In the genomic region with DNA sequence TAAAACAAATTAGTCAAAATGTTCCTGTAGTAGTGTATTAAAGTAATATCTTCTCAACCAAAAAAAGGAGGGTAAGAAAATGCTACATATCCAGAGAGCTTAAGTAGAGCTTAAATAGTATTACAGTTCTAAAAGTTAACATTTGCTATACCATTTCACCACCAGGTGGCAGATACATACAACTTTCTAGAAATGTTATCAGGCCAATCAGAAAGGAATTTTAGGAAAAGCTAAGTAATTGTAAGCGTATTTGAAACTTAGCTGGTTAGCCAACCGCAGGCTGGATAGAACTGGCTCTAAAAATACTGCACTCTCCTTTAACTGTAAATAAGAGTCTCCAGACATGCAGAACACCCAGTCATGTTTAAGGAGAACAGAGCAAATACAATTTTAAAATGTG, we compare ENCODE assay signal across 8 mouse cellular contexts. TPM values are rescaled to one million over a fixed set of nuclear protein-coding genes. Genes with fewer than 3 reads are reported as not detected.
A peak's percentile ranks its signal among the peaks of the same experiment; 100 is the strongest.
DNase-seq lines count a peak whose midpoint lies in the region; ATAC-seq and TF ChIP-seq lines count a peak whose summit lies in the region.

No protein-coding gene starts in this region.

- H3K4me2 ChIP-seq in forebrain, embryonic 14.5 days (ENCODE audit: low read length), result no peak overlapping the region
- H3K4me2 ChIP-seq in forebrain, embryonic 11.5 days (ENCODE audit: low read depth, low read length, severe bottlenecking), result no peak overlapping the region
- H3K4me2 ChIP-seq in lung, postnatal 0 days (replicated peaks; ENCODE audit: low read depth, low read length), result no peak overlapping the region

- H3K4me3 ChIP-seq in forebrain, embryonic 14.5 days (ENCODE audit: low read depth, low read length), result no peak overlapping the region
- H3K4me3 ChIP-seq in forebrain, embryonic 11.5 days (ENCODE audit: low read depth, low read length), result no peak overlapping the region
- H3K4me3 ChIP-seq in lung, postnatal 0 days (ENCODE audit: low read depth, low read length), result no peak overlapping the region

- peak; percentile 74 for TF ChIP-seq CTCF in lung, postnatal 0 days (IDR thresholded peaks at IDR 0.05)

- no peaks in the 10 kb centered on the region for H3K27me3 ChIP-seq in forebrain, embryonic 14.5 days (replicated peaks; ENCODE audit: control insufficient read depth, insufficient read depth, low read length)
- H3K27me3 ChIP-seq in forebrain, embryonic 11.5 days (ENCODE audit: control insufficient read depth, insufficient read depth, low read length), result no peaks in the 10 kb centered on the region
- no peaks in the 10 kb centered on the region for H3K27me3 ChIP-seq in lung, postnatal 0 days (replicated peaks; ENCODE audit: insufficient read depth, low read length)

- intact Hi-C loops in left cerebral cortex, postnatal 14 days (cut with DNase I), result loop anchor here (2.0 to 5.0 kb wide), 2 partner anchors 254 to 269 kb away; no protein-coding TSS in a partner anchor
- intact Hi-C loops in left cerebral cortex, postnatal 36 days (cut with DNase I), result loop anchor here (2.0 kb wide), 1 partner anchor 255 kb away; no protein-coding TSS in a partner anchor

- no peaks in the 10 kb centered on the region for H3K36me3 ChIP-seq in forebrain, embryonic 14.5 days (ENCODE audit: control insufficient read depth, insufficient read depth, low read length)
- H3K36me3 ChIP-seq in forebrain, embryonic 11.5 days (ENCODE audit: control insufficient read depth, insufficient read depth, low read length), result no peaks in the 10 kb centered on the region
- no peaks in the 10 kb centered on the region for H3K36me3 ChIP-seq in lung, postnatal 0 days (ENCODE audit: insufficient read depth, low read length)

- H3K9ac ChIP-seq in forebrain, embryonic 14.5 days (ENCODE audit: low read length), result no peak overlapping the region
- no peak overlapping the region for H3K9ac ChIP-seq in forebrain, embryonic 11.5 days (ENCODE audit: low read length)
- no peak overlapping the region for H3K9ac ChIP-seq in lung, postnatal 0 days (replicated peaks; ENCODE audit: low read depth)

- no peak for ATAC-seq in forebrain, embryonic 14.5 days
- no peak for ATAC-seq in forebrain, embryonic 11.5 days (replicated peaks; ENCODE audit: low FRiP score)
- ATAC-seq in lung, postnatal 0 days, result 0 out of 2 replicates have a peak, but pooled peaks have one; percentile 42

- peak; percentile 48 for TF ChIP-seq EP300 in lung, postnatal 0 days (IDR thresholded peaks at IDR 0.05)

- H3K9me3 ChIP-seq in forebrain, embryonic 14.5 days (replicated peaks; ENCODE audit: control insufficient read depth, low read length), result no peaks in the 10 kb centered on the region
- H3K9me3 ChIP-seq in forebrain, embryonic 11.5 days (ENCODE audit: control insufficient read depth, low read length), result no peaks in the 10 kb centered on the region
- H3K9me3 ChIP-seq in lung, postnatal 0 days (ENCODE audit: low read length), result no peaks in the 10 kb centered on the region

- no peak overlapping the region for H3K27ac ChIP-seq in forebrain, embryonic 14.5 days (ENCODE audit: low read depth, low read length)
- no peak overlapping the region for H3K27ac ChIP-seq in forebrain, embryonic 11.5 days (ENCODE audit: low read depth, low read length)
- H3K27ac ChIP-seq in lung, postnatal 0 days (ENCODE audit: low read length), result no peak overlapping the region

- no peaks in the 10 kb centered on the region for H3K4me1 ChIP-seq in forebrain, embryonic 14.5 days (ENCODE audit: control insufficient read depth, insufficient read depth, low read length)
- no peaks in the 10 kb centered on the region for H3K4me1 ChIP-seq in forebrain, embryonic 11.5 days (replicated peaks; ENCODE audit: control insufficient read depth, insufficient read depth, low read length)
- peaks cover 10% of the 10 kb centered on the region; the same call in 1 of the 2 replicates for H3K4me1 ChIP-seq in lung, postnatal 0 days (ENCODE audit: insufficient read depth, low read depth, low read length)

- DNase-seq in forebrain, embryonic 14.5 days (ENCODE audit: low spot score), result peak; percentile 90
- no peak for DNase-seq in forebrain, embryonic 11.5 days (ENCODE audit: low spot score)
- peak; percentile 63 to 85 for DNase-seq in left cerebral cortex, postnatal 14 days (ENCODE audit: low spot score in 2 of 2)
- no peak for DNase-seq in left cerebral cortex, postnatal 36 days (ENCODE audit: low spot score in 2 of 2)
- peak; percentile 84 for DNase-seq in adipocyte (ENCODE audit: low spot score)
- DNase-seq in lung, postnatal 0 days (ENCODE audit: low spot score), result peak; percentile 91
- DNase-seq in right cerebral cortex, postnatal 14 days, result no peak
- no peak for DNase-seq in gastrocnemius, postnatal 10 days

- WGBS in forebrain, embryonic 14.5 days, result 22% methylated on average over 2 of the region's 2 CpGs
- WGBS in forebrain, embryonic 11.5 days, result 34% methylated on average over 2 of the region's 2 CpGs
- WGBS in lung, postnatal 0 days, result 1% methylated on average over 2 of the region's 2 CpGs

RNA-seq across cellular contexts. Expression of gene Neo1, which starts 22.9 kb away (rescaled TPM):
- polyA plus RNA-seq in forebrain, embryonic 14.5 days (2014; fragmentation: Nextera tagmentation; extraction: Ambion mirVana), result 41.7 and 50.9 TPM in 2 replicates
- polyA plus RNA-seq in forebrain, embryonic 11.5 days (2014; fragmentation: Nextera tagmentation; extraction: Ambion mirVana), result 38.6 and 41.8 TPM in 2 replicates
- 100 to 1,000 TPM; 103 to 113 TPM for total RNA-seq in left cerebral cortex, postnatal 14 days (2021)
- total RNA-seq in left cerebral cortex, postnatal 36 days (2021), result 10 to 100 TPM; 75.4 to 75.8 TPM
- polyA plus RNA-seq in lung, postnatal 0 days (2015; fragmentation: Nextera tagmentation; extraction: Ambion mirVana), result 27.9 and 29.9 TPM in 2 replicates
- 10 to 100 TPM; 65.9 to 68.0 TPM for total RNA-seq in gastrocnemius, postnatal 10 days (2021)

Comparison
In these comparisons a context has a peak if more than half of its experiments do, and no peak if none do; other contexts are left out.
1. DNase-seq: peak in forebrain, embryonic 14.5 days (single experiment), left cerebral cortex, postnatal 14 days (2 of 2), adipocyte (single experiment) and lung, postnatal 0 days (single experiment); none in forebrain, embryonic 11.5 days (single experiment), left cerebral cortex, postnatal 36 days (0 of 2), right cerebral cortex, postnatal 14 days (single experiment) and gastrocnemius, postnatal 10 days (single experiment).